Mouse (Mus musculus) granulocyte monocyte progenitor cell, adult 5-6 weeks (primary cell): ENCODE results near the gene Spin2c. TPM values are rescaled to one million over a fixed set of nuclear protein-coding genes. Genes with fewer than 3 reads are reported as not detected.
A peak's percentile ranks its signal among the peaks of the same experiment; 100 is the strongest.

Source experiments
- ATAC-seq: replicated peaks from 2 replicates; pipeline ENCODE4 v1.8.0; 2016; ENCODE audit warnings: mild to moderate bottlenecking, moderate TSS enrichment, inconsistent platforms; ENCODE audit not compliant: poor library complexity, severe bottlenecking
- total RNA-seq, 2 experiments: library from RNA; stranded (forward) in 1 of 2; stranded (reverse) in 1 of 2; fragments of 200-712, 200-1000 nt in 1 of 2; fragments of >200 nt in 1 of 2; fragmentation: Nextera tagmentation in 1 of 2; gene quantifications; 2 replicates each; pipeline ENCODE4 v1.2.3; 2014 to 2017

The Spin2c gene
- total RNA-seq (2014; fragmentation: Nextera tagmentation) (1.1 TPM in 1 of 2 replicates, not detected in the other), total RNA-seq (2017) (not detected in 2 replicates)

DNA sequence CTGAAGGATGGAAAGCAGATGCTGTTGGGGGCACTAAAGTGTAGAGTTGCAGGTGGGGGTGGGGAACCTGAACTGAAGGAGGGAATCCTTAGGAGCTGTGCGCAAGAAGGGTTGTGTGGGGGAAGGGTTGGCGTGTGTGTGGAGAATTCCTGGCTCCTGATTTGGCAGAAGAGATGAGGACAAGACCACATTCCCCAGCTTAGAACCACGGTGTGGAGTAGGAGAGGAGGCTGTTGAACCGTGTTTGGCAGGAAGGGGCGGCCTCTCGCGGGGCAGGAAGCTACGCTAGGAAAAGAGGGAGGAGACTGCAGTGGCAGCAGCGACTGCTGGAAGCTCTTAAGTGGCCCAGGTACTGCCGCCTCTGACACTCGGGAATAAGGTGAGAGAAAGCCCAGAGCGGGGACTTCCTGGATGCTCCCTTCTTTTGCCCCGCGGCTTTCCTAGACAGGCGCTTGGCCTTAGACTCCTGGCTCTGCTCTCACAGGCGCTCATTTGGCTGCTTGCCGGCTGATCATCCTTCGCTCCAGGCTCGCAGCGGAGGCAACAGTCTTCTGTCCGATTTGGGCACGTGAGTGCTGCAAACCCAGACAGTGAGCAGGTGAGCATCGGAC lies at the start of gene Spin2c:
TSS of gene Spin2c (plus strand) at position 275 of the 611 bp plus-strand sequence.
- peak; percentile 66 for ATAC-seq

DNA sequence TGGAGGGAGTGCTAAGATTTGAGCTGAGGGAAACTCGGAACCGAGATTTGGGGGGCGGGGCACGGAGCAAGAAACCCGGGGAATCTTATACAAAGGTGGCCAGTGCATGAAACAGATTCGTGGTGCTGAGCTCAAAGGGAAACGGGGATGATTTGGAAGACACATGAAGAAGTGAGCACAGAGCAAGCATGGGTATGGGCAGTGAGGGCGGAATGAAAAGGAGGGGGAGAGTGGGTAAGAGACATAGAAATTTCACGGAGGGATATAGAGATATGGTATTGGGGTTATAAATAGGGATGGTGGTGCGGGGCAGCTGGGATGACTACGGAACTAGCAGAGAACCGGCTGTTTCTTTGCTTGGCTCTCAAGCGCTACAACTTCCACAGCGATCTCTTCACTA lies 581 bp downstream of the Spin2c start:
- ATAC-seq = no peak

Other genes starting within 250 kb of the Spin2c start
- 1.5 and 2.0 TPM in 2 replicates for gene Kctd12b, start 135.8 kb upstream of the Spin2c start, total RNA-seq (2014; fragmentation: Nextera tagmentation)
- gene Kctd12b, start 135.8 kb upstream of the Spin2c start, total RNA-seq (2017) = 1.5 and 1.6 TPM in 2 replicates
- 48.1 and 71.4 TPM in 2 replicates for gene Nbdy, start 108.6 kb upstream of the Spin2c start, total RNA-seq (2014; fragmentation: Nextera tagmentation)
- gene Nbdy, start 108.6 kb upstream of the Spin2c start, total RNA-seq (2017) = 22.4 and 23.7 TPM in 2 replicates
- gene Samt1, start 180.4 kb downstream of the Spin2c start, total RNA-seq (2014; fragmentation: Nextera tagmentation) = not detected in 2 replicates
- gene Samt1, start 180.4 kb downstream of the Spin2c start, total RNA-seq (2017) = not detected in 2 replicates
- gene 4921511M17Rik, start 201.6 kb downstream of the Spin2c start, total RNA-seq (2014; fragmentation: Nextera tagmentation) = not detected in 2 replicates
- gene 4921511M17Rik, start 201.6 kb downstream of the Spin2c start, total RNA-seq (2017) = not detected in 2 replicates
- gene Gm10057, start 222.8 kb downstream of the Spin2c start, total RNA-seq (2014; fragmentation: Nextera tagmentation) = not detected in 2 replicates
- gene Gm10057, start 222.8 kb downstream of the Spin2c start, total RNA-seq (2017) = not detected in 2 replicates